Mouse (Mus musculus): ENCODE measurements around the gene Rasgrf1.
A peak's percentile ranks its signal among the peaks of the same experiment; 100 is the strongest.
"Not testable (repeated sequence)": the region's sequence is repeated elsewhere in the genome, so short reads cannot be mapped to it uniquely, and the experiment has no call there.

Gene Rasgrf1

DNA sequence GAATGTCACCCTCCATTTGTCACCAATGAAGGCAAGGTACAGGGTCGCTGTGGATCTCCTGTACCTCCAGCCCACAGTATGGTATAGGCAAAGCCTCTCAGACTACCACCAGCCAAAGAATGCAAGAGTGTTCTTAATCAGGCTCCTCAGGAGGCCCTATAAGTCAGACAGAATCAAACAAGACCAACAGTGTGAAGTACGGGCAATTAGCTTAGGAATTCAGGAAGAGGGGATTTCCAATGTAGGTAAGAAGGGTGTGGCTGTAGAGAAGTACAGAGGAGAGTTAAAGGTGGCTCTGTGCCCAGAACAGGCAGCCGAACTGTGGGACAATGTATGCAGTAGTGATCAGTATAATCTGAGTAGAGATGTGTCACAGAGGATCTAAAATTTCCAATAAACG, 126.6 kb downstream of the Rasgrf1 start:
- DNase-seq (ENCODE audit: low read depth, low spot score): no peak

DNA sequence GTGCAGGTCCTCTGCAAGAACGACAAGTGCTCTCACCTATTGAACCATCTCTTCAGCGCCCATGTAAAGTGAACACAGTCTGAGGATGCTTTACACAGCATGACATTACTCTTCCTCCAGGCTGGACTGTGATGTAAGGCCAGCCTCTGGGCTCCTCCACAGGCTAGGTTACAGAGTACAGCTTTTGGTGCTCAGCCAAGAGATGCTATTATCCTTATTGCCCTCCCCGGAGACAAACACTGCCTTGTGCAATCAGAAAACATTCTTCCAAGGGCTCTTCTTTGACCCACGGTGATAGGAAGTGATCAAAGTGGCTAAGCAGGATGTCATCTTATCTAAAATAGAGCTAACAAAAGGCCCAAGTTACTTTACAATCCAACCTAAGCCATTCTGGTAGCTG, 128.8 kb downstream of the Rasgrf1 start:
- no peak for DNase-seq (ENCODE audit: low read depth, low spot score)

DNA sequence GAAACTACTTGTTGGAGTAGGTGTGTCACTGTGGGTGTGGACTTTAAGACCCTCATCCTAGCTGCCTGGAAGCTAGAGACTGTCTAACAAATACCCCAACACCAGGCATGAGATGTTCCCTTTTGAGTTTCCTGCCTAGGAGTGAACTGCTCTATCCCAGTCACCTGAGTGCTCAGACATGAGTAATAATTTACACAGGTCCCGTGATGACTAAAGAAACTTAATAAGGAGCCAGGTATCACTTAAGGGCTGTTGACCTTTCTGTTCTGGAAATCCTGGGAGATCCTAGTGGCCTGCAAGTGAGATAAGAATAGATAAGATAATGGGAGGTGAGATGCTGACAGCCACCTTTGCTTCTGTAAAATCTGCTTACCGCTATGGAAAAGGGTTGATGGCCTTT, 131.2 kb downstream of the Rasgrf1 start:
- no peak for DNase-seq (ENCODE audit: low read depth, low spot score)

DNA sequence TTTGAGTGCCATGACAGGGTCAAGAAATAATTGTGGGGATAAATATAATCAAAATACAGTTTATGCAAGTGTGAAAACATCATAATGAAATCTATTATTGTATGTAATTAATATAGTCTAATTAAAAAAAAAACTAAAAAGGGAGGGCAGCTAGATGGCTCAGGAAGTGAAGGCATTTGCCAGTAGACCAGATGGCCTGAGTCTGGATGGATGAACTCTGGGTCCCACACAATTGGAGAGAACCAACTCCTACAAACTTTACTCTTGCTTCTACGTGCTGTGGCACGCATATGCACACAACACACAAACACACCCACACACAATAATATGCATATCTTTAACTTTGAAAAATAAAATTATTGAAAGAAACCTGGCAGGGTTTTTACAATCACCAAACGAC, 131.8 kb downstream of the Rasgrf1 start:
- DNase-seq (ENCODE audit: low read depth, low spot score): no peak

DNA sequence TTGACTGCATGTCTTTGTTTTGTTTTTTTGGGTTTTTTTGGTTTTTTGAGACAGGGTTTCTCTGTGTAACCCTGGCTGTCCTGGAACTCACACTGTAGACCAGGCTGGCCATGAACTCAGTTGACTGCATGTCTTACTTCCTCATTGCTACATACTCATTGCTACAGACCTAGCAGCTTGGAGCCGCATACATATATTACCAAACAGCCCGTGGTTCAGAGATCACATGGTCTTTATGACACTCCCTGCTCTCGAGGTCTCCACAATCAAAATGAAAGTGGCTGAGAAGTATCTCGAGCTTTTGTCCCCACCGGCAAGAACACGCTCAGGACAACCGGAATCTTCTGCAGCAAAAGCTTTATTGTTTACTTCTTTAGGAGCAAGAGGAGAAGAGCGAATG, 133.2 kb downstream of the Rasgrf1 start:
- not testable (repeated sequence) for DNase-seq (ENCODE audit: low read depth, low spot score)

DNA sequence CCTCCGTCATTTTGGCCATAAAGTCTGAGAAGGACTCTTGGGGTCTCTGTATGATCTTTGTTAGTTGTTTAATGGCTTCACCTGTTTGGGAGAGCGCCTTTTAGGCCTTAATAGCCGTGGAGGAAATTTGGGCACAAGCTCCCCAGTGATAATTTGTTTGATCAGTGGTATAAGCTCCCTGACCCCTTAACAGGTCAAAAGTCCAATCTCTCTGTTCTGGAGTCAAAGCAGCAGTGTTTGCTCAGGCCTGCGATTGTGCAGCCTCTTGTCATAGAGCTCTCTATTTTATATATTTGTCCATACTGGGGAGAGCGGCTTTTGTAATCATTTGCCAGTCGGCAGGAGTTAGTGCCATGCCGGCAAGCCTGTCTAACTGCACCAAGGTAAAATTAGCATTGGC, 135.5 kb downstream of the Rasgrf1 start:
- DNase-seq (ENCODE audit: low read depth, low spot score): no peak

DNA sequence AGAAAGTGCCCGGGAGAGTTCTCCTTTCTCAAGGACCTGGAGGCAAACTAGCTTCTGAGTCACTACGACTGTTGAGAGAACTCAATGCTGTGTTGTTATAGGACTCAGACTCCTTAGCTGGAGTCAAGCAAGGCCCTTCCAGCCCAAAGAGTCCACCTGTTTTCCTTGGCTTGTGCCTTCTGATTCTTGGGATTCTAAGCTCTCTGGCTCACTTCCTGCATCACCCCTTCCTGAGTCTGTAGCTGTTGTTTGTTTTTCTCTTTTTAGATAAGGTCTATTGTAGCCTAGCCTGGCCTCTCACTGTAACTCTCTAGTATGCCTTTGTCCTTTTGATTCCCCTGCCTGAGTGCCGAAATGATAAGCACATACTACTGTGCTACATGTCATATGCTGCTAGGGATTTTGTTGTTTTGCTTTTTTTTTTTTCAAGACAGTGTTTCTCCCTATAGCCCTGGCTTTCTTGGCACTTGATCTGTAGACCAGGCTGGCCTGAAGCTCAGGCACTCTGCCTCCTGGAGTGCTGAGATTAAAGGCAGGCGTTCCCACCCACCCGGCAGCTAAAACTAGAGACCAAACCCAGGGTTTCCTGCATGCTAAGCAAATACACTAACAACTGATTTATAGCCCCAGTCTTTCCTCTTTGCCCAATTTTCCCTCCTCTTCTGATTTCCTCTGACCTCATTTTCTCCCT, 138.4 kb downstream of the Rasgrf1 start:
- DNase-seq (ENCODE audit: low read depth, low spot score): no peak

DNA sequence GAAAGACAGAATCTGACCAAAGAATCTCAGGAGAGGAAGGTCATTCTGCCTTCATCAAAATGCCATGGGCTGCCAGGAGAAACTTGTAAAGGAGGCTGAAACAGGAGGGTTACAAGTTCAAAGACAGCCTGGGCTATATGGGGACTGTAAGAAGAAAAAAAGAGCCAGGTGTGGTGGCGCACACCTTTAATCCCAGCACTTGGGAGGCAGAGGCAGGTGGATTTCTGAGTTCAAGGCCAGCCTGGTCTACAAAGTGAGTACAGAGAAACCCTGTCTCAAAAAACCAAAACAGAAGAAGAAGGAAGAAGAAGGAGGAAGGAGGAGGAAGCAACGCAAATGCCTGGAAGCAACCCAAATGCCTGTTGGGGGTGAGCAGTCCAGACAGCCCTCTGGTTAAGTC, 144.1 kb downstream of the Rasgrf1 start, which contains the start of gene Ctsh:
Gene Ctsh, plus strand, starts transcription at position 301 of the 400 bp plus-strand sequence.
- DNase-seq (ENCODE audit: low read depth, low spot score): no peak

DNA sequence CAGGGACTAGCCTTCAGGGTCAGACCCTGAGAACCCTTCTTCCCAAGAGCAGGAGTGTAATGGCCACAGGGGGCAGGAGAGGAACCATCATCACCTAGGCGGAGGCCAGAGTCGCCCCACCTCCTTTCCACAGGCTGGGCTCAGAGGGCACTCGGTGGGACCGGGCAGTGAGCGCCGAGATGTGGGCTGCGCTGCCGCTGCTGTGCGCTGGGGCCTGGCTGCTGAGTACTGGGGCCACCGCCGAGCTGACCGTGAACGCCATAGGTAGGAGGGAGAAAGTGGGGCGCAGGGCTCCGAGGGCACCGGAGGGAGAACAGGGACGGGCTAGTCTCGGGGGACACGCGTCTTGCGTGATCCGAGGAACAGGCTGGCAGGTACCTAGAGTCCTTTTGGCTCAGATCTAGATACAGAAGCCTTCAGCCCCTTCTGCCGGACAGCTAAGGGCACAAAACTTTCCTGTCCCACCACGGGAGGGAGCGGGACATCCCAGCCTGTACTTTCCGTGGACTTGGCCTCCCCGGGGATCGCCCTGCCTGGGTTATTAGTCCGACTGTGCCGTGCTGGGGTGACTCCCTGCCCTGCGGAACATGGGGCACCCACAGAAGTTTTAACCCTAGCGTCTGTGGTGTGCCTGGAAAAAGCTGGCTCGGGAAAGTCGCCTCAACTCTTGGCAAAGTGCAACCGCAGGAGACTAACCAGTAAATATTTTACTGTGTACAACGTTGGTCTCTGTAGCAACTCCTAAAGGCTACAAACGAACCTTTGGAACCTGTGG, 144.8 kb downstream of the Rasgrf1 start:
- peak; percentile 36 for DNase-seq (ENCODE audit: low read depth, low spot score)

DNA sequence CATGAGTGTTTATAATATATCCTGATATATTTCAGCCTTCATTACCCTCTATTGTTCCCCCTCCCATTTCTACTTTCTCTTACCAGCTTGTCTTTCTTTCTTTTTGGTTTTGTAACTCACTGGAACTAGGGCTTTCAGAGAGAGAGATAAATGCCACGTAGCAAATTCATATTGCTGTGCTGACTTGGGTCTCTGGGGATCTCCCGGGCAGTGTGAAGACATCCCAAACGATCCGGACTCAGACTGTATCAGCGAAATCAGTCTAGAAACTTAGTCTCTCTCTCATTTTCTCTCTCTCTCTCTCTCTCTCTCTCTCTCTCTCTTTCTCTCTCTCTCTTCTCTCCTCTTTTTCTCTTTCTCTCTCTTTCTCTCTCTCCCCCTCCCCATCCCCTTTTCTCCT, 145.7 kb downstream of the Rasgrf1 start:
- no peak for DNase-seq (ENCODE audit: low read depth, low spot score)

DNA sequence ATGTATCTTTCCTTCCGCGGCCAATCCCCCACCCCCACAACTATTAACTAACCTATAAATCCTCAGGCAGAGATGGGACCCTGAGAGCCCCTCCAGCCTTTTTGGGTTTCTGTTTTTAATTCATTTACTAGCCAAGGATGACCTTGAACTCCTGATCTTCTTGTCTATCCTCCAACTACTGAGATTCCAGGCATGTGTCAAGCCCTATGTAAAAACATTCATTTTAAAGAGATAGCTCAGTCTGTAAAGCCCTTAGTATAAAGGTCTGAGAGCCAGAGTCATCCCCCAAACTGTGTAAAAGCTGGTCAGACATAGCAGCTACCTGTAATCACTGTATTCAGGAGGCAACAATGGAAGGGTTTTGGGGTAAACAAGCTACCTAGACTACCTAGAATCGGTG, 146.2 kb downstream of the Rasgrf1 start:
- no peak for DNase-seq (ENCODE audit: low read depth, low spot score)

DNA sequence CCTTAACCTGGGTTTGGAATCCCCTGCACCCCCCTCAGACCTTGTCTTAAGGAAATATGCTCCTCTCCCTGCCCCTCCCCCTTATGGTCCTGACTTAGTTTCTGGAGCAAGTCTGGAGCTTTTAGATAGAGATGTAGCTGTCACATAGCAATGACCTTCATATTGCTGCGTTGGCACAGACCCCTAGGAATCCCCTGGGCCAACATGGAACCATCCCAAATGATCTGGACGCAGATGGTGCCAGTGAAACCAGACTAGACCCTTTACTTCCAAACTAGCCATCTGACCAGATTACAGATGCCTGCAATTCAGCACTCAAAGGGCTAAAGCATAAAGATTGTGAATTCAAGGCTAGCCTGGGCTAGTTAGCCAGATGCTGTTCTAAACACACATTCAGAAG, 147.0 kb downstream of the Rasgrf1 start:
- no peak for DNase-seq (ENCODE audit: low read depth, low spot score)

DNA sequence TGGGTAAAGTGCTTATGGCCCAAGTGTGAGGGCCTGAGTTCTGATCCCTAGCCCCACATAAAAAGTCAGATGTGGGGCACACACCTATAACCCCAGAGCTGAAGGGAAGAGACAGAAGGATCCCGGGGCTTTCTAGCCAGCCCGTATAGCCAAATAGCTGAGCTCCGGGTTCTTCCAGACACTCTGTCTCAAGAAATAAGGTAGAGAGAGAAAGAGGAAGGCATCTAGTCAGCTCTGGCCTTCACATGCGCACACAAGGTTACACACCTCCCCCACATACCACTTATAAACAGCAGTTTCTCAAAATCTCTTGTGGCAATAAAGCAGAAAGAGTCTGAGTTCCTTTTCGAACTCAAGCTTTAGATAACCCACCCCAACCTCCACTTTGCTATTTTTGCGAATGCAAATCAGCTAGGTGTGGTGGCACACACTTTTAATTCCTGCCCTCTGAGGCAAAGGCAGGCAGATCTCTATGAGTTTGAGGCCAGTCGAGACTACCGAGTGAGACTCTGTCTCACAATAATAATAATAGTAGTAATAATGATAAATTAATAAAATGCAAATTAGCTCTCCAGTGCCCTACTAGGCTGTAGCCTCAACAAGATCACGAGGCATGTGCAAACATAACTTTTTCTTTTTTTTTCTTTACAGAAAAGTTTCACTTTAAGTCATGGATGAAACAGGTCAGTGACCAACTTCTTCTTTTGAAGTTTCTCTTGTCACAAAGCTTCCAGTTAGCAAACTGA, 150.3 kb downstream of the Rasgrf1 start:
- no peak for DNase-seq (ENCODE audit: low read depth, low spot score)

DNA sequence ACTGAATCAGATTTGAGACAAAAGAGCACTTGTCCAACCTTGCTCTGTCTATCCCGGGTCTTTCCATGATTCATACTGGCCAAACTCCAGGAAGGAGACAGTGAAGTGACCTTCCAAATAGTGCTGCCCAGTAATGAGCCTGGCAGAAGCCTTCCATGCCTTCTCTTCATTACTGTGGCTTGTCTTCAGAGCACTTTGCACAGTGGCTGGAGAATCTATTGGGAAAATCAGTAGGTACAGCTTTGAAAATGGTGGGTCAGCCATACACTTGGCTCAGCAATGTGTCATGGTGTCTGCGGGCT, 150.8 kb downstream of the Rasgrf1 start:
- no peak for DNase-seq (ENCODE audit: low read depth, low spot score)

DNA sequence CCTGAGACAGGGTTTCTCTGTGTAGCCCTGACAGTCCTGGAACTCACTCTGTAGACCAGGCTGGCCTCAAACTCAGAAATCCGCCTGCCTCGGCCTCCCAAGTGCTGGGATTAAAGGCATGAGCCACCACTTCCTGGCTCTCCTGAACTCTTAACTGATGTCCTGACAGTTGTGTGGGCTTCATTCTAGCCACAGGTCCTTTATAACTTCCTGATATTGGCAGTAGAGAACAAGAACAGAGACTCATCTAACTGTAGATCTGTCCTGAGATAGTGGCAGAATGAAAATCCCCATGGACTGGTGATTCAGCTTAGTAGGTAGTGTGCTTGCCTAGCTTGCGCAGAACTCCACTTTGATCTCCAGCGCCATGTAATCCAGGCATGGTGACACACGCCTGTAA, 151.2 kb downstream of the Rasgrf1 start:
- DNase-seq (ENCODE audit: low read depth, low spot score): not testable (repeated sequence)

DNA sequence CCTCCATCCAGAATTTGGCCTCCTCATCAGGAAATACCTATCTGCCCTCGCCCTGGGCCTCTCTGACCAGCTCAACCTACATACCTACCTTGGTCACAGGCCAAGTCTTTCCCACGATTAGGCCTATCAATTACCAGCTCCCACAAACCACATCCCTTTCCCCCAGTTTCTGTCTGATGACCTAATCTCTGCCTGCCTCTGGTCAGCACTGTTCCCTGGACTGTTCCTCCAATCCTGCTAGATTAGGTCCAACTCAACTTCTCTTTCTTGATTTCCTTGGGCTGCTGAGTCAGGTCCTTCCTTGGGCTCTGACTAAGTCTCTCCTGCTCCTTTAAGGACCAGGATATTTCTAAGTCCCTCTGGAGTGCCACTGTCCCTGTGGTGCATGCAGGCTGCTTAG, 157.6 kb downstream of the Rasgrf1 start:
- no peak for DNase-seq (ENCODE audit: low read depth, low spot score)

DNA sequence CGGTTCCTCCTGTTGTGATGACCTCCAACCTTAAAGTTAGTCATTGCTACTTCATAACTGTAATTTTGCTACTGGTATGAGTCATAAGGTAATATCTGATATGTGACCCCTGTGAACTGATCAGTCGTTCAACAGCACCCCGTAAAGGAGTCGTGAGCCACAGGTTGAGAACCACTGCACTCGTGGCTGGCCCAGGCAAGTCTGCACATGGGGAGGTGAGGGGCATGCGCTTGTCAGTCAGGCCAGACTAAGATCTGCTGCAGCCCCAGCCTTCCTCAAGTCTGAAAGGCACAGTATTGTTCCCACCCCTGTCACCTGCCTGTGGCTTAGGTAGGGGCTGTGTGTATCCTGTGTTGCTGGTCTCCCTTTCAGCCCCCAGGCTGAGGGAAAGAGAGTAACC, 159.1 kb downstream of the Rasgrf1 start:
- no peak for DNase-seq (ENCODE audit: low read depth, low spot score)

DNA sequence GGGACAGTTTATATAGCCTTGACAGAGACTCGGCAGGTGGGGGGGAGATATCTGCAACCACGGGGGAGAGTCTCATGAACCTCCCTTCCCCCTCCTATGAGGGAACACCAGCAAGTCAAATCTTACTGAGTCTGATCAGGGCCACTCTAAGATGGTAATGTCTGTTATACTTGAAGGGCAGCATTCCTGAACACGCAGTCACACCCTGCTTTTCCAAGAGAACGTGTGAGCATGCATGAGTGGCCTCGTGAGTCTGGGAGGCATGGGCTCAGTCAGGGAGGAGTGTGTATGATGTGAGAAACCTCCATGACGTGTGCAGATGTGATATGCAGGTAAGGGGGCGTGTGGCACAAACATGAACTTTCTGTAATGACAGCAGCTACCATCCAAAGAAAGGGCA, 159.8 kb downstream of the Rasgrf1 start:
- no peak for DNase-seq (ENCODE audit: low read depth, low spot score)

DNA sequence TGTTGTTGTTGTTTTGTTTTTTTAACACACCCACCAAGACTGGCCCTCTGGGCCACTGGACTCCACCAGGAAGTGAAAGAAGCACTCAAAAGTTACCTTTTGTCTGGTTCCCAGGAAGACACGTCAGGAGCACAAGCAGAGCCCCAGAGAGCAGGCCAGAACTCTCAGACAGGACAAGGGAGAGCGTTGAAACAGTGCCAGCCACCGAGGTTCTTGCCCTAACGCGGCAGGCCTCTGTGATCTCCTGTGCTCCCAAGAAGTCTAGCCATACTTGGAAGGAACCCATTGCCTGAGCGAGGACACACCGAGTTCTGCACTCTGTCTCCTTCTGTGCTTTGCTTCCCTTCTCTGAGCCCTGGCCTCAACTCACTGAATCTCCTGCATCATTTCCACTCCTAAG, 160.5 kb downstream of the Rasgrf1 start:
- no peak for DNase-seq (ENCODE audit: low read depth, low spot score)

DNA sequence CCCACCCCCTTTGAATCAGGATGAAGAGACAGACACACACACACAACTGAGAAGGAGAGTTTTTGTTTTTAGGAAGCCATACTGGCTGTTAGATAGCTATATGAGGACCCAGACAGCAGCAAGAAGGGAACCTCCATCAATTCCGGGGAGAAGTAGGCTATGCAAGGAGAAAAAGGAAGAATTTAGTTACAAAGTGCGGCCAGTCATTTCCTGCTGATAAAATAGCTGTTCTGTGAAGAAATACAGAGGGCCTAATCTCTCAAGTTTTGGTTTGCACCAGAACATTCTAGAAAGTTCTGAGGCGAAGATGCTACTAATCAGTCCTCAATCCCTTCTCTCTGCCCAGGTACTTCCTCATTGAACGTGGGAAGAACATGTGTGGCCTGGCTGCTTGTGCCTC, 165.6 kb downstream of the Rasgrf1 start:
- no peak for DNase-seq (ENCODE audit: low read depth, low spot score)

DNA sequence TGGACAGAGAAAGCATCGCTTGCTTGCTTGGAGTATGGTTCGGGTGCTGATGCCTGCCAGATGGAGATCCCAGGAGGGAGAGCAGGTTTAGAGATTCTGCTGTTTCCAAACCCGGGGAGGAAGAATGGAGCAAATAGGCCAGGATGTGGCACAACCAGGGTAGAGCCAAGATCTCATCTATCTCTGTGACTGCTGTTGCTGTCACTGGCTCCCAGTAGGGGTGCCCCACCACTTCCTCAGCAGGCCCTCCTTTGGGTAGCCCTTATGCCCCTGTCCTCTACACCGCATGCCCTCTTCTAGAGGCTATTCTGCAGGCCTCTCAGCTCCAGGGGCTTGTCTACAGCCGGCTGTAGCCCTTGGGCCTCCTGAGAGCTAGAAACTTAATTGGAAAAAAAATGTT, 166.4 kb downstream of the Rasgrf1 start:
- no peak for DNase-seq (ENCODE audit: low read depth, low spot score)
